In the genomic region with DNA sequence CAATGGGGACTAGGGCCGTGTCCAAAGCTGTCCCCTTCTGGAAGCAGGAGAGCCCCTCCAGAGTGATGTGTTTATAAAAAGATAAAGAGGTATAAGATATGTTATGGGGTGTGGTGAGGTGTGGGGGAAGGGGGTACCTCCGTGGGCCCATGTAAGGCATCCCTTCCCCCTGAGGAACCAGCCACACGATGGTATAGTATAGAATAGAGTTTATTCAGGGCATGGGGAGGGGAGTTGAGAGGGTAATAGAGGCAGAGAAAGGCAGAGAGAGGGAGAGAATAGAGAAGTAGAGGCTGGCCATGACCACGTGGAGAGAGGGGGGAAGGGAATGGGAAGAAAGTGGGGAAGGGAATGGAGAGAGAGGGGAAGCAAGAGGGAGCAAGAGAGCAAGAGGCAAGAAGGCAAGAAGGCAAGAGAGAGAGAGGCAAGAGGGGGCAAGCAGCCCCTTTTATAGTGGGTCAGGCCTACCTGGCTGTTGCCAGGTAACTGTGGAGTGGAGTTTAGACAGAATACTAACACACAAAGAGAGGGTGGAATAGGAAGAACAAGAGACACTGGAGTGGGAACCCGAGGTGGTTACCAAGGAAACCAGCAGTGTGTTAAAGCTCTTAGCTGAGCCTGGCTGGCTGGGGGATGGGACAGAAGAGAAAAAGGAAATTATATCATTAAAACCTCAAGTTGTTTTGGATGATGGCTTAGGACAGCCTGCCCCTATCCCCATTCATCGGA, we compare ENCODE assay signal across 11 mouse cellular contexts. TPM values are rescaled to one million over a fixed set of nuclear protein-coding genes. Genes with fewer than 3 reads are reported as not detected.
A peak's percentile ranks its signal among the peaks of the same experiment; 100 is the strongest.
DNase-seq lines count a peak whose midpoint lies in the region.
"Had no signal": no experiment of that assay in that cellular context is flagged by ENCODE, and none has a peak within 500 bp of the region (broad histone marks: within the 10 kb centered on the region; RNA-seq: fewer than 3 reads in every experiment).

No protein-coding gene starts in this region.

- intact Hi-C loops in left cerebral cortex, postnatal 4 days (cut with DNase I) = no loop called here

- peak; percentile 12 for DNase-seq in left cerebral cortex, adult 11 months (ENCODE audit: low spot score)
- no peak for DNase-seq in left cerebral cortex, postnatal 4 days
- DNase-seq in frontal cortex, postnatal 10 days (ENCODE audit: low spot score in 2 of 2) = peak; percentile 23 to 28
- DNase-seq in mesoderm, embryonic 11.5 days (ENCODE audit: low read depth, low spot score) = peak; percentile 21
- DNase-seq in right cerebral cortex, postnatal 25 days = peak; percentile 5
- DNase-seq in MN1 (ENCODE audit: low spot score) = no peak
- no peak for DNase-seq in testis, postnatal 14 days (ENCODE audit: low spot score)
- no peak for DNase-seq in urinary bladder, postnatal 14 days (ENCODE audit: low spot score)
- DNase-seq: B cell, adult 2 months had no signal

RNA-seq across cellular contexts. Expression of gene Cxcr3, which starts 6.4 kb away (rescaled TPM):
- total RNA-seq in left cerebral cortex, postnatal 4 days (2021) = not detected
- total RNA-seq: left cerebral cortex, adult 2 months had no signal

RNA-seq across cellular contexts. Expression of gene Gm4779, which starts 53.7 kb away (rescaled TPM):
- total RNA-seq in left cerebral cortex, postnatal 4 days (2021) = under 1 TPM in 1 of 2 experiments, not detected in 1; 0.28 TPM
- total RNA-seq: megakaryocyte-erythroid progenitor cell, adult 5-6 weeks had no signal

RNA-seq across cellular contexts. Expression of gene 8030474K03Rik, which starts 54.0 kb away (rescaled TPM):
- total RNA-seq in left cerebral cortex, postnatal 4 days (2021) = under 1 TPM in 1 of 2 experiments, not detected in 1; 0.34 TPM
- total RNA-seq: left cerebral cortex, adult 2 months; megakaryocyte-erythroid progenitor cell, adult 5-6 weeks had no signal

Comparison
In these comparisons a context has a peak if more than half of its experiments do, and no peak if none do; other contexts are left out.
1. DNase-seq: peak in left cerebral cortex, adult 11 months (single experiment), frontal cortex, postnatal 10 days (2 of 2), mesoderm, embryonic 11.5 days (single experiment) and right cerebral cortex, postnatal 25 days (single experiment); none in left cerebral cortex, postnatal 4 days (single experiment), MN1 (single experiment), testis, postnatal 14 days (single experiment) and urinary bladder, postnatal 14 days (single experiment).